Mouse (Mus musculus) brain, embryonic 18.5 days (tissue): ENCODE measurements around the gene Fzr1.

Source experiments
- DNase-seq: peaks from one replicate; pipeline ENCODE4 v3.0.0-alpha.2; 2012; ENCODE audit warnings: low read depth, low spot score

Gene Fzr1

GRCm38 (mm10) chr10:81355533-81355932 lies 22.8 kb downstream of the Fzr1 start:
- no peak for DNase-seq

GRCm38 (mm10) chr10:81354738-81355477 lies 23.4 kb downstream of the Fzr1 start:
- DNase-seq: no peak

- no peak for DNase-seq
Measured at GRCm38 (mm10) chr10:81351678-81352291, 26.5 kb downstream of the Fzr1 start.

GRCm38 (mm10) chr10:81350351-81351063 lies 27.8 kb downstream of the Fzr1 start, which contains the start of gene Hmg20b:
Gene Hmg20b, minus strand, starts transcription at chr10:81350480.
- peak; percentile 99 for DNase-seq

- DNase-seq: no peak
Measured at GRCm38 (mm10) chr10:81349961-81350350, 28.4 kb downstream of the Fzr1 start.

GRCm38 (mm10) chr10:81349146-81349545 lies 29.2 kb downstream of the Fzr1 start:
- DNase-seq: no peak

GRCm38 (mm10) chr10:81346453-81347067 lies 31.8 kb downstream of the Fzr1 start:
- peak; percentile 22 for DNase-seq

- DNase-seq: no peak
Measured at GRCm38 (mm10) chr10:81345162-81345534, 33.2 kb downstream of the Fzr1 start.

GRCm38 (mm10) chr10:81344421-81345161 lies 33.7 kb downstream of the Fzr1 start:
- no peak for DNase-seq

- DNase-seq: no peak
Measured at GRCm38 (mm10) chr10:81342686-81343505, 35.4 kb downstream of the Fzr1 start, which contains the start of gene Gipc3. Gene Gipc3, minus strand, starts transcription at chr10:81343266.

GRCm38 (mm10) chr10:81341333-81341949 lies 36.9 kb downstream of the Fzr1 start:
- no peak for DNase-seq

- DNase-seq: no peak
Measured at GRCm38 (mm10) chr10:81340551-81341332, 37.6 kb downstream of the Fzr1 start.

GRCm38 (mm10) chr10:81336558-81336957 lies 41.8 kb downstream of the Fzr1 start:
- DNase-seq: no peak

- DNase-seq: no peak
Measured at GRCm38 (mm10) chr10:81335393-81336340, 42.6 kb downstream of the Fzr1 start.

GRCm38 (mm10) chr10:81334324-81334723 lies 44.0 kb downstream of the Fzr1 start:
- DNase-seq: no peak

GRCm38 (mm10) chr10:81332277-81332676 lies 46.0 kb downstream of the Fzr1 start:
- no peak for DNase-seq

GRCm38 (mm10) chr10:81330007-81330406 lies 48.3 kb downstream of the Fzr1 start:
- DNase-seq: no peak
